In genomic region chr7:113241901-113242661, GRCm38 (mm10) we compare ENCODE assay signal across 8 mouse cellular contexts. TPM values are rescaled to one million over a fixed set of nuclear protein-coding genes. Genes with fewer than 3 reads are reported as not detected.
DNase-seq lines count a peak whose midpoint lies in the region; ATAC-seq and TF ChIP-seq lines count a peak whose summit lies in the region.

No protein-coding gene starts in this region.

- no peak overlapping the region for H3K9ac ChIP-seq in intestine, postnatal 0 days (ENCODE audit: low read depth, low read length)
- H3K9ac ChIP-seq in stomach, embryonic 15.5 days = no peak overlapping the region

- no peaks in the 10 kb centered on the region for H3K27me3 ChIP-seq in intestine, postnatal 0 days (replicated peaks; ENCODE audit: control insufficient read depth, insufficient read depth, low read length)
- no peaks in the 10 kb centered on the region for H3K27me3 ChIP-seq in stomach, embryonic 15.5 days (replicated peaks)

- intact Hi-C loops in left cerebral cortex, postnatal 4 days (cut with DNase I) = no loop called here

- peaks cover 19% of the 10 kb centered on the region; the same call in 1 of the 2 replicates for H3K4me1 ChIP-seq in intestine, postnatal 0 days (replicated peaks; ENCODE audit: control insufficient read depth, insufficient read depth, low read length)
- H3K4me1 ChIP-seq in stomach, embryonic 15.5 days = peaks cover 25% of the 10 kb centered on the region

- H3K36me3 ChIP-seq in intestine, postnatal 0 days (ENCODE audit: control insufficient read depth, insufficient read depth) = no peaks in the 10 kb centered on the region
- H3K36me3 ChIP-seq in stomach, embryonic 15.5 days = no peaks in the 10 kb centered on the region

- WGBS in intestine, postnatal 0 days = 49% methylated on average over 12 of the region's 12 CpGs
- WGBS in stomach, embryonic 15.5 days = 48% methylated on average over 12 of the region's 12 CpGs

- no peak for TF ChIP-seq CTCF in intestine, postnatal 0 days (IDR thresholded peaks at IDR 0.05; ENCODE audit: low read depth)

- peak; percentile 62 for ATAC-seq in intestine, postnatal 0 days
- ATAC-seq in stomach, embryonic 15.5 days (ENCODE audit: insufficient read depth, low FRiP score, low read depth) = no peak

- H3K4me2 ChIP-seq in intestine, postnatal 0 days (replicated peaks; ENCODE audit: low read depth) = no peak overlapping the region
- H3K4me2 ChIP-seq in stomach, embryonic 15.5 days = no peak overlapping the region

- H3K27ac ChIP-seq in intestine, postnatal 0 days (ENCODE audit: low read depth, low read length) = no peak overlapping the region
- H3K27ac ChIP-seq in stomach, embryonic 15.5 days = peak overlapping the region; percentile 58; the same call in 1 of the 2 replicates

- H3K9me3 ChIP-seq in intestine, postnatal 0 days (ENCODE audit: control insufficient read depth) = no peaks in the 10 kb centered on the region
- H3K9me3 ChIP-seq in stomach, embryonic 15.5 days = no peaks in the 10 kb centered on the region

- no peak overlapping the region for H3K4me3 ChIP-seq in intestine, postnatal 0 days (ENCODE audit: low read depth, low read length)
- H3K4me3 ChIP-seq in stomach, embryonic 15.5 days (replicated peaks) = no peak overlapping the region

- peak; percentile 48 for DNase-seq in left cerebral cortex, postnatal 4 days
- DNase-seq in left cerebral cortex, adult 11 months (ENCODE audit: low spot score) = no peak
- peak; percentile 85 for DNase-seq in MN1 (ENCODE audit: low spot score)
- DNase-seq in cerebellum, postnatal 25 days = peak; percentile 70 to 74
- DNase-seq in right cerebral cortex, postnatal 25 days = no peak
- no peak for DNase-seq in layer of hippocampus, postnatal 36 days

RNA-seq across cellular contexts. Expression of gene Arntl, which starts 34.8 kb away (rescaled TPM):
- 10 to 100 TPM; 35.3 to 39.0 TPM for total RNA-seq in left cerebral cortex, postnatal 4 days (2021)
- polyA plus RNA-seq in intestine, postnatal 0 days (2015; fragmentation: Nextera tagmentation; extraction: Ambion mirVana) = 5.3 and 5.4 TPM in 2 replicates
- polyA plus RNA-seq in stomach, embryonic 15.5 days (2015; fragmentation: Nextera tagmentation; extraction: Ambion mirVana) = 10.7 and 11.3 TPM in 2 replicates
- 10 to 100 TPM; 38.3 to 39.3 TPM for total RNA-seq in layer of hippocampus, postnatal 36 days (2021)

Comparison
In these comparisons a context has a peak if more than half of its experiments do, and no peak if none do; other contexts are left out.
1. DNase-seq: peak in left cerebral cortex, postnatal 4 days (single experiment), MN1 (single experiment) and cerebellum, postnatal 25 days (2 of 2); none in left cerebral cortex, adult 11 months (single experiment), right cerebral cortex, postnatal 25 days (single experiment) and layer of hippocampus, postnatal 36 days (0 of 2).